Mouse (Mus musculus) heart, adult 8-10 months (tissue): ENCODE measurements around the gene Kansl1. TPM values are rescaled to one million over a fixed set of nuclear protein-coding genes. Genes with fewer than 3 reads are reported as not detected.

Experiments
- DNase-seq: peaks from one replicate; pipeline ENCODE4 v3.0.0; 2022; ENCODE audit warnings: low spot score
- microRNA-seq: library from miRNA; unstranded; fragments of <30 nt; microRNA quantifications from one replicate; pipeline ENCODE4 v1.2.0, GENCODE M21; 2022
- total RNA-seq, 4 experiments: library from RNA; stranded (reverse); gene quantifications; 2 replicates each; pipeline ENCODE4 v1.2.4; 2022

Gene Kansl1
- total RNA-seq, 4 experiments from 2014 or later: 27.0 to 30.0 (median 28.8) TPM

DNA sequence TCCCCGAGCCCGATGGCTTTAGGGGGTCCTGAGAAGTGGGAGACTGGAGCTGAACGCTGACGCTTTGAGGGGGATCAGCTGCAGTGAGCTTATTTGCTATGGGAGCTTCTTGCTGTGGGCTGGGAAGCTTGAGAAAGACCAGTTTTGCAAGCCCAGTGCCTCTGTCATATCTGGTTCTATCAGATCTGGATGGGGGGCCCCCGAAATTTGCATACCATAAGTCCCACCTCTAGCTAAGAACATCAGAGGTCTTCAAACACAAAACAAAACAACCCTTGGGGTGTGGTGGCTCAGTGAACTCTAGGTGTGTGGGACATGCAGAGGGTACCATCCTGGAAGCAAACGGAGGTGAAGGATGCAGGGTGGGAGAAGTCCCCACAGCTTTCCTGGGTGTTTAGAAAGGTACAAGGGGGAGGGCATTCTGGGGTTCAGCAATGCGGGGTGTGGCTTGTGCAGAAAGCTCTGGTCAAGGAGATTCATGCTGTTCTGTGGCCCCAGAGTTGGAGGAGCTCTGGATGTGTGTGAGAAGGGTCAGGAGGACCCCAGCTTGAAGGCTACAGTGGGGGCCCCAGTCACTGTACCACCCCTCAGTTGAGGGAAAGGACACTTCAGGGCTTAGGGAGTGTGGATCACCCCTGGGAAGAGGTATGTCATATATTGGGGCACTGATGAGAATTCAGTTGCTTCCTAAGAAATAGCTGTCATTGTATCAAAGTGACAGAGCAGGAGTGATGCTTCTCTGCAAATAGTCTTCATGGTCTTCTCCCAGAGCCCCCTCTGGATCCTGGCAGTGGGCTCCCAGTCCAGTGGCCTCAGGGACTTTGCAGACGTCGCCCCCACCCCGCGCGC, 159.1 kb downstream of the Kansl1 start:
- no peak for DNase-seq

DNA sequence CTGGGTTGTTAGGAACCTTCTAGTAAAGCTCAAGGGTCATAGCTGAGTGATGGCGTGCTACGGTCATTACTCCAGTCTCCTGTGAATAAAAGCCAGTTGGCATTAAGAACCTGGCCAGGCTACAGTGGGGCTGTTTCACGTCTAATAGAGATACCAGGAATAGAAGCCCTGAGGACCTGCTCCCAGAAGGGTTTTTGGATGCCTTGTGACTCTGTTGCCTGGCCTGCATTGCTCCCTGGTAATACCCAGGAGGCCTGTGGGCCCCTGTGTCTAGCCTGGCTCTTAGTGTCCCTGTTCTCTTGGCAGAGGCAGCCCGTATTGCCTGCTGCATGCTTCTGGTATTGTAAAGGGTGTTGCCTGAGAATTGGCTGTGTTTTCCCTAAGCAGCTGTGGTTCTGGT, 161.5 kb downstream of the Kansl1 start:
- peak; percentile 56 for DNase-seq

DNA sequence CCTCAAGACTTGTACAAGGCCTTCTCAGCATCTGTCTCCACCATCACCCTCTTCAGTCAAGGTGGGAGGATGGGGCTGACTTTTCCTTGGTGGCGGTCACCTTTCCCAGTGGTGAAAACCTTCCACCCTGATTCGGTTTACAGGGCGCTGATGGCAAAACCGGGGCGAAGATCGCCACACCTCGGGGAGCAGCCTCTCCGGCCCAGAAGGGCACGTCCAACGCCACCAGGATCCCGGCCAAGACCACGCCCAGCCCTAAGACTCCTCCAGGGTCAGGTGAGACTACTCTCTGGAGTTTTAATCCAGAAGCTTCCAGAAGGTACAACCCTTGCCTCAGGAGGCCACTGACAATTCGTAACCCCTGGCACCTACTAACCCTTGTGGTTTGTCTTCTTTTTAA, 162.2 kb downstream of the Kansl1 start:
- DNase-seq: no peak

DNA sequence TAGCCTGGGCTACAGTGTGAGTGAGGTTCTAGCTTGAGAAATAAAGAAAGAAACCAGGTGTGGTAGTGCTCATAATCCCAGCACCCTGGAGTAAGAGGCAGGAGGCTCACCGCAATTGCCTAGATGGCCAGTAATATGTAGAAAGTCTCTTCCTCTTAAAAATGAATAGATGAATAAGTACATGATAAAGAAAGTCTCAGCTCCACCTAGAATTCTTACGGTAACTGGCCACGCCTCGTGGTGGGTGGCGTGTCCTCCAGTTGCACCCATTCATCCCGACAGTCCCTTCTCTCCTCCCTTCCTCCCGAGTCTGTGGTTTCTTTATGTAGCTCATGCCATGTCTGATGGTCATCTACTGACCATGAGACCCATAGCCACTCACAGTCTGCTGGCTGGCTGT, 162.9 kb downstream of the Kansl1 start:
- DNase-seq: no peak

DNA sequence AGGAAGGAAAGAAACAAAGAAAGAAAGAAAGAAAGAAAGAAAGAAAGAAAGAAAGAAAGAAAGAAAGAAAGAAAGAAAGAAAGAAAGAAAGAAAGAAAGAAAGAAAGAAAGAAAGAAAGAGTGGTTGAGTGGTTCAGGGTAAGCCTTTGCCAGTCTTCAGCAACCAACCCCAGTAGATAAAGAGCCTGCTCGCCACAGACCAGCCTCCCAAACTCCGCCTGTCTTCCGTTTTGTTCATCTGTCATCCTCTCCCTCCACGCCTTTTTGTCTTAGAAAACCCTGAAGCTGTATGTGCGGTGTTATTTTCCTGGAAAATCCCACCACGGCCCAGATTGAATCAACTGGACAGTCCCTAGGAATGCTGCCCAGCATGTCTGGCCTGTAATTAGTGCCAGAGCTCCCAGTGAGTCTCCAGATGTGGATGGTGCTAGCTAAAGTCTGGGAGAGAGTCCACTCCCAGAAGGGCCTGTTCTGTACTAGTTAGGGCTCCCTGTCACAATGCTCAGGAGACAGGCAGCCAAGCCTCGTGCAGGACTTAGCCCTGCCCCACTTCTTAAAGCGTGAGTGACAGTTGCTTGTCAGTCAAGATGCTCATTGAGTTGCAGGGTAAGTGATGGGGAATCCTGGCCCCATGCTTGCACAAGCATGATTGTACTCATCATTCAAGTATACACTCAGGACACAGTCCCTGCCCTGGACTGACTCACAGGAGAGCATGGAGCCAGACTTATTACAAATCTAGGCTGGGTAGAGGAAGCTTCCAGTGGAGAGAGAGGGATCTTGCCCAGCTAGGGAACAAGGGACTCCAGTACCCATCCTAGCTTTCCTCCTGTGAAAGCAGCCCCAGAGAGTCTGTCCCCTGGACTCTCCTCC, 165.3 kb downstream of the Kansl1 start:
- DNase-seq: no peak

DNA sequence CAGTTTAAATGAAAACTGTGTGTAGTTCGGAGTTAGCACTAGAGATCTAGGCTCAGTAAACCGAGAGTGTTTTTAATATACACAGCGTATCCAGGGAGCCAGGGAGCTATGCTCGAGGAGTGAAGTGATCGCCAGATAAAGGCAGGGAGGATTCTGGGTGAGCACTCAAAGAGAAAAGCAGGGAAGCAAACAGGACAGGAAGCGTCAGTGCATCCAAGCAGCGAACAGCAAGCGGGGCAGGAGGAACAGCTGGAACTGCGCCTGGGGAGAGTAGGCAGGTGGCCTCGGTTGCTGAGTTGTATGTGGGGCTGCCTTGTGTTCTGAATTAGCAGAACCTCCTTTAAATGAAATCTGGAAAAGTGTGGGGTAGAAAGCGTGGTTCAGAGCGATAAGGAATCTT, 166.0 kb downstream of the Kansl1 start:
- DNase-seq: no peak

DNA sequence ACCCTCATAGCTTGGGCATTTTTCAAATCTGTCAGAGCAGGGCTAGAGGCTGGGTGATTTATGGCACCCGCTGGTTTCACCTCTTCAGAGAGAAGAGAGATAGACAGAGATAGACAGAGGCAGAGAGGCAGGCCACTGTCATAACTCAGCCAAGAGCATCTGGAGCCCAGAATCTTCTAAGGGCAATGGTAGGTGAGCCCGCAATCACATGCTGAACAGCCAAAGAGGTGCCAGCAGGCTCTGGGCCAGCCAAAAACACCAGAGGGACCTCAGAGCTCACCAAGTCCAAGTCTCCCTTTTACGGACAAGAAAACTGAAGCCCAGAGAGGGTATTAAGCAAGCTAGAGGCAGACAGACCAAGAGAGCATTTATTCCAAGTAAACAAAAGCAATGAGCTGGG, 171.0 kb downstream of the Kansl1 start:
- peak; percentile 27 for DNase-seq

DNA sequence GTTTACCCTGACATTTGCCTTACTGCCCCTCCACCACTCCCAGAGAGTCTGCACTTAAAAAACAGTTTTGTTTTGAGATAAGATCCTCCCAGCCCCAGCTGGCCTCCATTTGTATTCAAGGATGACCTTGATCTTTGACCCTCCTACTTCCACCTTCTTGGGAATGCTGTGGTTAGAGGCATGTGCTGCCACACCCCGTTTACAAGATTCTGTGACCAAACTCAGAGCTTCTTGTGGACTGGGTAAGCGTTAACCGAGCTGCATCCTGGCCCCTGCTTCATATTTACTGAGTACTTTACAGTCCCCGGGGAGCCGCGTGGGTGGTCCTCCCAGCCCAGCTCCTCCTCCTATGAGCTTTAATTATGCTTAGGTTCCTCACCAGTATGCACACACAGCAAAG, 173.0 kb downstream of the Kansl1 start:
- DNase-seq: no peak

DNA sequence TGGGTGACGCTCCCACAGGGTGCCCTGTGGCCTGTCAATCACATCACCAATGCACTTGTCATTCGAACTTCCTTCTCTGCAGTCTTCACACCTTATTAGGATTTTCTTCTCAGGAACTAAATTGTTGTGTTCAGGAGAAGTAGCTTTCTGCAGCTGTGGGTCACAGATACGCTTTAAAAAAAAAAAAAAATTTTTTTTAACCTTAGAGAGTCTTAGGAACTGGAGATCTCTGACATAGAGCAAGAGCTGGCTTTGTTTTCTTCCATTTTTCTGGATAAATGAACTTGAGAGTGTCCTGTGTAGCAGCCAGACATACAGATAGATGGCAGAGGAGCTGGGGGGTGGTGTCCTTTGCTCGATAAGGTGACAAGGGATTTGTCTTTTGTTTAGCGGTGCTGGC, 173.5 kb downstream of the Kansl1 start:
- DNase-seq: no peak

DNA sequence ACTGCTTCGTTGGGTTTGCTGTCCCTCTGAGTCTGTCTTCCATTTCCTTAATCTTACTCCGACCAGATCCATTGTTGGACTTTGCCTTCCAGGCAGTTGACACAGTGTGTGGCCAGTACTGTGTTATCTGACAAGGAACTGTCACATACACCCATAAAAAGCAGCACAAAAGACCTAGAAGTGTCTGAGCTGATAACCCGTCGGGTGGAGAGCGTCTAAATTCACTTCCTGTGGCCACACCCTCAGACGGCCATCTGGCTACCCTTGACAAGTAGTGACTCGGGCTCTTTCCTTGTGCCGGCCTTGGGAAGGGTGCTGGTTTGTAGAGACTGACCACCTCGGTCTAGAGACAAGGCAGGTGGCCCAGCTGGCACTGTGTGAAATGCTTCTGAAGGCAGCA, 175.4 kb downstream of the Kansl1 start:
- DNase-seq: no peak

DNA sequence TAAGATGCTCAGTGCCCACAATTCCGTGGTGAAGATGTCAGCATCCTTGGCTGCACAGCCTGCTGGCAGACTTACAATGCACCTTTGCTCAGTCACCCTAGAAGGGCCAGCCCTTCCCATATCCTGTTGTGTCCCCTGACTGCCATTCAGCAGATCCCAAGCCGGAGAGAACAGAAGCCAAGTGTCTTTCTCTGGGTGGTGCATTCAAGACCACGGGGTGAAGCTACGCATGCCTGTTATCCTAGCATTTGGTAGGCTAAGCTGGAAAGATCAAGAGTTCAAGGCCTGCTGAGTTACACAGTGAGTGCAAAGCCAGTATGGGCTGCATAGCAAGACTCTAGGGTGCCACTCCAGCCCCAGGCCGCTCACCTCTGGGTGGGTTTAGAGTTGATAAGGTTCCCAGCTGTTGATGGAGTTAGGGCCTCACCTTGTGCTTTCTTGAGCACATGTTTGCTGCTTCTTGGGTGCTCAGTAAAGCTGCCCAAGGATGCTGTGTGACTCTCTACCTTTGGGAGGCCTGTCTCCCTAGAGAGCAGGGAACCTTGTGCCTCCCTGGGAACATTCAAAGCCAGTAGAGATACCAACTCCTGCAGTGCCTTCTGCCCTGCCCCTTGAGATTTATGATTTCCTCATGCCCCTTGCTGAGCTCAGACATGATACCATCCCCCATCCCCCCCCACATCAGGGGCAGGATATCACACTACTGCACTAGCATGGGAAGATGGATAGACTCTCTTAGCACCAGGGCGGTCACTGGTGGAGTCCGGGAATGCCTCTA, 176.0 kb downstream of the Kansl1 start:
- no peak for DNase-seq

DNA sequence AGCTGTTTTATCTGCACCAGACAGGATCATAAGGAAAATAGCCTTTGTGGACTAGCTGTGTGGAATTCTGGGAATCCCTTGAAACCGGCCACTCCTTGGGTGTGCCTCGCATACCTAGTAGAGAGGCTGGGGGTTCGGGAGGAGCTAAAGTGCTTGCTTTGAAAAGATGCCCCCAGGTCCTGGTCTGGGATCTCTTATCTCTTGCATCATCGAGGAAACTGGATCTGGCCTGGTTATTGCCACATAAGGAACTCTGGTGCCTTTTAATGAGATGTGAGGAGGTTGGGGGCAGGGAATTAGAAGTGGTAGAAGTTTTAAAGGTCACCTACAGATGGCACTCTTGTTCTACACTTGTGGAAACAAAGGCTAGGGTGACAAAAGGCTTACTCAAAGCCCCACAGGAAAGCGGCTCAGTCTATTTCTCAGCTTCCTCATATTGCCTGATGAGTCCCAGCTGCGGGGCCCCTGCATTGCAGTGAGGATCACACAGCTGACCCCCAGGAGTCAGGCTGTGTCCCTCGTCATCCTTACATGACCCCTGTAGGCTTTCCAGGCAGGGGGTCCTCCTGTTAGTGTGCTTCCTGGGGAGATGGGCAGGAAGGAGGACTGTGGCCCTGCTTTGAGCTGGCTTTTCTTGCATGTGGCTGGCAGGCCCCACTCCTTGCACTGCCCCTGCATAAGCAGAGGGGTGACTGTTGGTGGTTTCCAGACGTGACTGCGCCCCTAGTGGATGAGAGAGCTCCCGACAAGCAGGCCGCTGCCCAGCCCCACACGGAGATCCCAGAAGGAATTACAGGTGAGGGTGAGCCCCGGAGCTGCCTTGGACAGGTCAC, 179.2 kb downstream of the Kansl1 start:
- DNase-seq: no peak

DNA sequence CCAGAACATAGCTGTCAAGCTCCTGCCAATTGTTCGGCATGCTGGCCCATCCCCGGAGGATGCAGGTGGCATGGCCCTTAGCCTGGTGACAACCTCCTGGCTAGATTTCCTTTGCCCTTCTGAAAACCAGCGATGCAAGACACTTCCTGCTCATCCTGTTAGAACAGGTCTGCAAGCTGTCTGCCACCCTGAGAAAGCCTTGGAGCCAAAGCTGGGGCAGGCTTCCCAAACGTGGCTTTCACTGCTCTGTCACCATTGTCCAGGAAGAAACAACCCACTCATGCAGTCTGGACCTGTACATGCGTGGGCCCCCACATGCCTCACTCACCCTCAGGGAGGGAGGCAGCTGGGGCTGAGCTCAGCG, 179.8 kb downstream of the Kansl1 start:
- DNase-seq: no peak

DNA sequence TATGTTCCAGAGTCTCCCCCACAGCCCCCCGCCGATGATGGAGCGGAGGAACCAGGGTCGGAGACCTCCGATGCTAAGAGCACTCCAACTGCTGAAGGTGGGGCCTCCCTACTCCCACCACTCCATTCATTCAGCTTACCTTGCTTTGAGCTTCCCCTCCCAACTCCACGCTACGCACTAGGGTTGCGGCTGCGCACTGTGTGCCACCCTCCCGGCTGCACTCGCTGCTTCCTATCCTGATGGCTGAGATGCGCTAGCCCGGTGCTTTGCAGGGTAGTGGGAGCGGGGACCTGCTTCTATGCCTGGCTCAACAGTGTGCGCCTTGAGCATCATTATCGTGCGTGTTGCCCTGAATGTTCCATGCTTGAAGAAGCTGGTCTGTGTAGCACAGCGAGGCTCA, 181.5 kb downstream of the Kansl1 start:
- DNase-seq: no peak

Small RNAs within 50 kb of the gene (microRNA-seq; reads per million reads assigned to microRNA genes)
- gene Gm47315: not detected

Other genes with a start within 250 kb of the Kansl1 start
- gene Mapt, start 237.5 kb downstream of the Kansl1 start, total RNA-seq: 100 to 1,000 TPM in 1 of 4 experiments, 10 to 100 TPM in 3; 85.8 to 115 (median 96.0) TPM
- gene Cdc27, start 81.8 kb upstream of the Kansl1 start, total RNA-seq: 10 to 100 TPM; 24.6 to 33.6 (median 30.5) TPM
- 100 to 1,000 TPM; 630 to 827 (median 696) TPM for gene Myl4, start 81.8 kb upstream of the Kansl1 start, total RNA-seq
- gene Itgb3, start 139.1 kb upstream of the Kansl1 start, total RNA-seq: 1 to 10 TPM; 2.2 to 4.1 (median 2.9) TPM
- gene Gm11639, start 216.8 kb upstream of the Kansl1 start, total RNA-seq: under 1 TPM; 0.03 TPM